Mouse (Mus musculus) thymus, adult 2 months (tissue): ENCODE measurements around the gene Arih2.

ENCODE experiments used
- CTCF ChIP-seq: fragments of 200-500 bp; IDR thresholded peaks from 2 replicates; pipeline ENCODE4 v1.5.1; 2012; ENCODE audit warnings: mild to moderate bottlenecking, control low read depth, low read length, moderate library complexity, borderline replicate concordance; ENCODE audit not compliant: control insufficient read depth, poor library complexity, insufficient read depth; ENCODE audit errors: extremely low read depth
- POLR2A ChIP-seq: fragments of 200-500 bp; IDR thresholded peaks from 2 replicates; pipeline ENCODE4 v1.6.1; 2012; ENCODE audit warnings: mild to moderate bottlenecking, low read length, control low read depth, moderate library complexity; ENCODE audit not compliant: control insufficient read depth, poor library complexity, insufficient read depth; ENCODE audit errors: extremely low read depth

DNA sequence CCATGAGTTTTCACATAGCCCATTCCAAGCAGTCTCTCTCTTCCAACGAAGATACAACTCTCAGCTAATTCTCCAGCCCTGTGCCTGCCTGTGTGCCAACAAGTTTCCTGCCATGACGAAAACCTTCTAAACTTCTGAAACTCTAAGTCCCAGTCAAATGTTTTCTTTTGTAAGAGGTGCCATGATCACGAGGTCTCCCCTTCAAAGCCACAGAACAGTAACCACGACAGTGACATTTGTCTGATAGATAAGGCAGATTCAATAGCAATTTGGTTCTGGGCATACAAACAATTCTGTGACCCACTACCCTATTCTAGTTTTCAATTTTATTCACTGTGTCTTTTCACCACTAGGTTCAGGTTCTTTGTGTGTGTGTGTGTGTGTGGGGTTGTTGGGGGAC is 21.0 kb downstream of the Arih2 start:
- TF ChIP-seq POLR2A (no peak), CTCF (no peak)
